ENCODE assay signal across 9 mouse cellular contexts in the genomic region with DNA sequence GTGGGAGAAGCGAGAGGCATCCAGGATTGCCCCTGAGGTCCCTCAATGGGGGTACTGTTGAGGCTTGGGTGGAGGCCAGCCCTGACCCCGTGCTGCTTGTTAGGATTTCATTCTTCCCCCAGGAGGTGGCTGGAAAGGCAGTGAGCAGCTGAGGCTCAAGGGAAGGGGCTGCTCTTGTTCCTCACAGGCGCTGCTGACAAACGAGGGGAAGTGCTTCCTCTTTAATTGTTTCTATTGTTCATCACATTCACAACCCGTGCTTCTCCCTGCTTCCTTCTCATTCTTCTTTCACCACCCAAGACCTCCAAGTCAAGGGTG.
DNase-seq lines count a peak whose midpoint lies in the region; ATAC-seq lines count a peak whose summit lies in the region.
"Had no signal": no experiment of that assay in that cellular context is flagged by ENCODE, and none has a peak within 500 bp of the region (broad histone marks: within the 10 kb centered on the region; RNA-seq: fewer than 3 reads in every experiment).

No protein-coding gene starts in this region.

- peak; percentile 61; the same call in 1 of the 2 replicates for ATAC-seq in forebrain, embryonic 13.5 days
- no peak for ATAC-seq in forebrain, embryonic 12.5 days (ENCODE audit: low FRiP score)
- ATAC-seq in hindbrain, embryonic 13.5 days (ENCODE audit: low FRiP score), result peak; percentile 71
- ATAC-seq in midbrain, embryonic 12.5 days (ENCODE audit: low FRiP score, low read depth), result peak; percentile 41; the same call in 1 of the 2 replicates

- H3K27me3 ChIP-seq in forebrain, embryonic 13.5 days, result no peaks in the 10 kb centered on the region
- no peaks in the 10 kb centered on the region for H3K27me3 ChIP-seq in forebrain, embryonic 12.5 days
- H3K27me3 ChIP-seq in hindbrain, embryonic 13.5 days, result 0 out of 2 replicates have a peak, but pooled peaks cover 3% of the 10 kb centered on the region
- H3K27me3 ChIP-seq in midbrain, embryonic 12.5 days, result no peaks in the 10 kb centered on the region

- WGBS in forebrain, embryonic 13.5 days, result 3% methylated on average over 5 of the region's 5 CpGs
- 11% methylated on average over 5 of the region's 5 CpGs for WGBS in forebrain, embryonic 12.5 days
- WGBS in hindbrain, embryonic 13.5 days, result 5% methylated on average over 5 of the region's 5 CpGs
- WGBS in midbrain, embryonic 12.5 days, result 12% methylated on average over 5 of the region's 5 CpGs

- peaks cover 12% of the 10 kb centered on the region for H3K4me1 ChIP-seq in forebrain, embryonic 13.5 days
- peaks cover 16% of the 10 kb centered on the region for H3K4me1 ChIP-seq in forebrain, embryonic 12.5 days
- peaks cover 13% of the 10 kb centered on the region for H3K4me1 ChIP-seq in hindbrain, embryonic 13.5 days (replicated peaks)
- peaks cover 9% of the 10 kb centered on the region for H3K4me1 ChIP-seq in midbrain, embryonic 12.5 days

- no peak overlapping the region for H3K4me3 ChIP-seq in forebrain, embryonic 13.5 days
- no peak overlapping the region for H3K4me3 ChIP-seq in forebrain, embryonic 12.5 days (replicated peaks)
- H3K4me3 ChIP-seq in hindbrain, embryonic 13.5 days, result no peak overlapping the region
- H3K4me3 ChIP-seq in midbrain, embryonic 12.5 days, result no peak overlapping the region
- H3K4me3 ChIP-seq: left cerebral cortex, adult 2 months had no signal

- no peak overlapping the region for H3K4me2 ChIP-seq in forebrain, embryonic 13.5 days
- H3K4me2 ChIP-seq in forebrain, embryonic 12.5 days, result no peak overlapping the region
- H3K4me2 ChIP-seq in hindbrain, embryonic 13.5 days, result no peak overlapping the region
- no peak overlapping the region for H3K4me2 ChIP-seq in midbrain, embryonic 12.5 days (replicated peaks)

- peak; percentile 45 for DNase-seq in R1 (ENCODE audit: low read depth, low spot score)
- no peak for DNase-seq in ovary, postnatal 14 days (ENCODE audit: low spot score)
- DNase-seq in kidney, adult 9 months, result no peak
- no peak for DNase-seq in adrenal gland, postnatal 4 days (ENCODE audit: low spot score in 2 of 2)

- no peaks in the 10 kb centered on the region for H3K36me3 ChIP-seq in forebrain, embryonic 13.5 days (ENCODE audit: poor library complexity, severe bottlenecking)
- H3K36me3 ChIP-seq in forebrain, embryonic 12.5 days (replicated peaks), result no peaks in the 10 kb centered on the region
- H3K36me3 ChIP-seq in hindbrain, embryonic 13.5 days, result no peaks in the 10 kb centered on the region
- no peaks in the 10 kb centered on the region for H3K36me3 ChIP-seq in midbrain, embryonic 12.5 days

- H3K9me3 ChIP-seq in forebrain, embryonic 13.5 days (replicated peaks), result no peaks in the 10 kb centered on the region
- no peaks in the 10 kb centered on the region for H3K9me3 ChIP-seq in forebrain, embryonic 12.5 days
- no peaks in the 10 kb centered on the region for H3K9me3 ChIP-seq in hindbrain, embryonic 13.5 days
- H3K9me3 ChIP-seq in midbrain, embryonic 12.5 days, result no peaks in the 10 kb centered on the region

- H3K27ac ChIP-seq in forebrain, embryonic 13.5 days, result no peak overlapping the region
- H3K27ac ChIP-seq in forebrain, embryonic 12.5 days, result no peak overlapping the region
- peak overlapping the region; percentile 42; the same call in 1 of the 2 replicates for H3K27ac ChIP-seq in hindbrain, embryonic 13.5 days
- no peak overlapping the region for H3K27ac ChIP-seq in midbrain, embryonic 12.5 days (replicated peaks)
- H3K27ac ChIP-seq: left cerebral cortex, adult 2 months had no signal

- no peak overlapping the region for H3K9ac ChIP-seq in forebrain, embryonic 13.5 days
- H3K9ac ChIP-seq in forebrain, embryonic 12.5 days, result no peak overlapping the region
- peak overlapping the region; percentile 25; the same call in 1 of the 2 replicates for H3K9ac ChIP-seq in hindbrain, embryonic 13.5 days
- no peak overlapping the region for H3K9ac ChIP-seq in midbrain, embryonic 12.5 days (replicated peaks)
